Mouse (Mus musculus) liver, postnatal 0 days (tissue): ENCODE measurements at regions not wholly inside any gene's neighbourhood (a gene's known extent, or its start where the extent isn't known, plus 50 kb on each side); places are given as distances from the start of the nearest gene placed in this dataset.

ENCODE experiments used
- ATAC-seq: fragments of 200-750 bp; cut with Nextera tagmentation; 2 replicates; pipeline ENCODE4 v1.8.0; 2017; ENCODE audit warnings: mild to moderate bottlenecking, moderate library complexity
- DNase-seq: peaks from one replicate; pipeline ENCODE4 v3.0.0-alpha.2; 2016
- H3K27ac ChIP-seq: fragments of 300-500 bp; sonication (generic); 2 replicates; pipeline ENCODE4 v1.5.1; 2014; ENCODE audit warnings: antibody characterized with exemption, moderate library complexity, mild to moderate bottlenecking, low read depth
- H3K27me3 ChIP-seq: fragments of 300-500 bp; sonication (generic); 2 replicates; pipeline ENCODE4 v1.6.1; 2014; ENCODE audit warnings: low read length, control low read depth, mixed read lengths; ENCODE audit not compliant: insufficient read depth
- H3K36me3 ChIP-seq: fragments of 300-500 bp; sonication (generic); replicated peaks from 2 replicates; pipeline ENCODE4 v1.6.1; 2014; ENCODE audit warnings: mild to moderate bottlenecking, control low read depth, low read length, moderate library complexity, mixed read lengths; ENCODE audit not compliant: insufficient read depth
- H3K4me1 ChIP-seq: fragments of 300-500 bp; sonication (generic); 2 replicates; pipeline ENCODE4 v1.6.1; 2014; ENCODE audit warnings: antibody characterized with exemption, mild to moderate bottlenecking, control low read depth; ENCODE audit not compliant: insufficient read depth
- H3K4me2 ChIP-seq: fragments of 300-500 bp; sonication (generic); 2 replicates; pipeline ENCODE4 v1.6.1; 2014; ENCODE audit warnings: low read depth, mild to moderate bottlenecking, low read length, moderate library complexity, mixed read lengths
- H3K4me3 ChIP-seq: fragments of 300-500 bp; sonication (generic); 2 replicates; pipeline ENCODE4 v1.5.1; 2014; ENCODE audit warnings: low read depth, low read length
- H3K9ac ChIP-seq: fragments of 300-500 bp; sonication (generic); replicated peaks from 2 replicates; pipeline ENCODE4 v1.6.1; 2014; ENCODE audit warnings: mild to moderate bottlenecking, moderate library complexity
- H3K9me3 ChIP-seq: fragments of 300-500 bp; sonication (generic); 2 replicates; pipeline ENCODE4 v1.6.1; 2016; ENCODE audit warnings: mild to moderate bottlenecking, control low read depth, low read length, mixed read lengths
- CTCF ChIP-seq: sonication (generic); IDR thresholded peaks from 2 replicates; pipeline ENCODE4 v1.5.1; 2016; ENCODE audit warnings: antibody characterized with exemption, low read depth
- EP300 ChIP-seq: IDR thresholded peaks from 2 replicates; pipeline ENCODE4 v1.6.1; 2016; ENCODE audit warnings: antibody characterized with exemption, low read depth, mild to moderate bottlenecking
- WGBS: fragments of 180-500 bp; shearing (Covaris S2); extraction: QIAGEN DNeasy Blood & Tissue Kit; methylation state at CpG from one replicate; pipeline ENCODE4 v1.1.7; 2014; ENCODE audit not compliant: insufficient replicate concordance; 5-methylcytosine and 5-hydroxymethylcytosine counted together

- no peak for ATAC-seq
- TF ChIP-seq EP300 (no peak), CTCF (no peak)
Observed at GRCm38 (mm10) chr2:178745296-178746015, 315.1 kb downstream of the Cdh26 start.

GRCm38 (mm10) chr2:178751247-178751646 is 320.9 kb downstream of the Cdh26 start:
- no peak for ATAC-seq
- no peaks in the 10 kb centered on the region for H3K4me1 ChIP-seq
- no peaks in the 10 kb centered on the region for H3K9me3 ChIP-seq
- 69% methylated on average over 1 of the region's 1 CpGs for WGBS
- H3K9ac ChIP-seq = no peak overlapping the region
- no peaks in the 10 kb centered on the region for H3K27me3 ChIP-seq
- H3K4me3 ChIP-seq = no peak overlapping the region
- no peaks in the 10 kb centered on the region for H3K36me3 ChIP-seq
- no peak overlapping the region for H3K27ac ChIP-seq
- TF ChIP-seq EP300 (no peak), CTCF (peak; percentile 27; the same call in 1 of the 2 replicates)
- no peak for DNase-seq
- no peak overlapping the region for H3K4me2 ChIP-seq

More at GRCm38 (mm10) chr2:178745296-178746015, 315.1 kb downstream of the Cdh26 start:
- Histone ChIP-seq H3K4me3 (no peak overlapping the region), H3K9me3 (no peaks in the 10 kb centered on the region), H3K9ac (no peak overlapping the region), H3K36me3 (no peaks in the 10 kb centered on the region), H3K4me2 (no peak overlapping the region), H3K27ac (no peak overlapping the region), H3K4me1 (no peaks in the 10 kb centered on the region), H3K27me3 (no peaks in the 10 kb centered on the region)
- DNase-seq = no peak
- WGBS = 75% methylated on average over 14 of the region's 14 CpGs

- no peak for TF ChIP-seq EP300
- peak; percentile 81 for TF ChIP-seq CTCF
- 2% methylated on average over 2 of the region's 2 CpGs for WGBS
- H3K27me3 ChIP-seq = no peaks in the 10 kb centered on the region
- ATAC-seq (no peak), DNase-seq (peak; percentile 65)
- H3K9ac ChIP-seq = no peak overlapping the region
- H3K36me3 ChIP-seq = no peaks in the 10 kb centered on the region
- no peak overlapping the region for H3K4me2 ChIP-seq
- H3K9me3 ChIP-seq = no peaks in the 10 kb centered on the region
- no peaks in the 10 kb centered on the region for H3K4me1 ChIP-seq
- H3K27ac ChIP-seq = no peak overlapping the region
- no peak overlapping the region for H3K4me3 ChIP-seq
Observed at GRCm38 (mm10) chr2:178758366-178758765, 328.0 kb downstream of the Cdh26 start.

- WGBS = 48% methylated on average over 4 of the region's 4 CpGs
Observed at GRCm38 (mm10) chr2:178768526-178768925, 338.2 kb downstream of the Cdh26 start.

GRCm38 (mm10) chr2:178769001-178769400 is 338.7 kb downstream of the Cdh26 start:
- H3K4me1 ChIP-seq = no peaks in the 10 kb centered on the region
- H3K36me3 ChIP-seq = no peaks in the 10 kb centered on the region
- H3K4me2 ChIP-seq = no peak overlapping the region
- no peaks in the 10 kb centered on the region for H3K9me3 ChIP-seq
- no peak overlapping the region for H3K4me3 ChIP-seq
- no peak overlapping the region for H3K27ac ChIP-seq
- DNase-seq (no peak), ATAC-seq (no peak)
- no peaks in the 10 kb centered on the region for H3K27me3 ChIP-seq
- H3K9ac ChIP-seq = no peak overlapping the region
- TF ChIP-seq CTCF = no peak
- TF ChIP-seq EP300 = no peak
- 79% methylated on average over 4 of the region's 4 CpGs for WGBS

More at GRCm38 (mm10) chr2:178768526-178768925, 338.2 kb downstream of the Cdh26 start:
- ATAC-seq = no peak
- no peak overlapping the region for H3K4me2 ChIP-seq
- TF ChIP-seq EP300 (no peak), CTCF (no peak)
- no peak for DNase-seq
- no peak overlapping the region for H3K4me3 ChIP-seq
- no peak overlapping the region for H3K27ac ChIP-seq
- no peaks in the 10 kb centered on the region for H3K9me3 ChIP-seq
- no peaks in the 10 kb centered on the region for H3K27me3 ChIP-seq
- no peak overlapping the region for H3K9ac ChIP-seq
- no peaks in the 10 kb centered on the region for H3K36me3 ChIP-seq
- no peaks in the 10 kb centered on the region for H3K4me1 ChIP-seq

- no peak overlapping the region for H3K27ac ChIP-seq
- H3K4me2 ChIP-seq = no peak overlapping the region
- H3K27me3 ChIP-seq = no peaks in the 10 kb centered on the region
- H3K36me3 ChIP-seq = no peaks in the 10 kb centered on the region
- H3K4me1 ChIP-seq = no peaks in the 10 kb centered on the region
- no peak overlapping the region for H3K4me3 ChIP-seq
- 48% methylated on average over 1 of the region's 1 CpGs for WGBS
- no peak for ATAC-seq
- no peaks in the 10 kb centered on the region for H3K9me3 ChIP-seq
- TF ChIP-seq EP300 (no peak), CTCF (no peak)
- DNase-seq = no peak
- no peak overlapping the region for H3K9ac ChIP-seq
Observed at GRCm38 (mm10) chr2:178771435-178771834, 341.1 kb downstream of the Cdh26 start.

- Histone ChIP-seq H3K4me3 (no peak overlapping the region), H3K27ac (no peak overlapping the region), H3K36me3 (no peaks in the 10 kb centered on the region), H3K4me1 (no peaks in the 10 kb centered on the region), H3K9ac (no peak overlapping the region), H3K4me2 (no peak overlapping the region), H3K27me3 (no peaks in the 10 kb centered on the region), H3K9me3 (no peaks in the 10 kb centered on the region)
- TF ChIP-seq EP300 (no peak), CTCF (no peak)
- DNase-seq (no peak), ATAC-seq (no peak)
- 71% methylated on average over 3 of the region's 3 CpGs for WGBS
Observed at GRCm38 (mm10) chr2:178771881-178772280, 341.6 kb downstream of the Cdh26 start.
